Mouse (Mus musculus) telencephalon, adult 2 months (tissue): ENCODE measurements around the gene Olfr56.
"Not testable (repeated sequence)": the region's sequence is repeated elsewhere in the genome, so short reads cannot be mapped to it uniquely, and the experiment has no call there.

Experiments
- DNase-seq: peaks from one replicate; pipeline ENCODE4 v3.0.0-alpha.2; 2011; ENCODE audit warnings: low read depth, low spot score

Gene Olfr56

GRCm38 (mm10) chr11:49051894-49052293 is 73.2 kb downstream of the Olfr56 start:
- DNase-seq = not testable (repeated sequence)

GRCm38 (mm10) chr11:49060061-49060460 is 81.4 kb downstream of the Olfr56 start:
- not testable (repeated sequence) for DNase-seq

GRCm38 (mm10) chr11:49061865-49062264 is 83.2 kb downstream of the Olfr56 start:
- DNase-seq = not testable (repeated sequence)

- not testable (repeated sequence) for DNase-seq
Measured at GRCm38 (mm10) chr11:49063713-49064469, 85.2 kb downstream of the Olfr56 start, which contains the start of gene Tgtp2. Gene Tgtp2, minus strand, starts transcription at chr11:49064206.

GRCm38 (mm10) chr11:49068358-49068757 is 89.7 kb downstream of the Olfr56 start:
- DNase-seq = no peak

- DNase-seq = not testable (repeated sequence)
Measured at GRCm38 (mm10) chr11:49076001-49076757, 97.5 kb downstream of the Olfr56 start, which contains the start of gene Ifi47. Gene Ifi47, plus strand, starts transcription at chr11:49076587.

GRCm38 (mm10) chr11:49077012-49077411 is 98.3 kb downstream of the Olfr56 start:
- no peak for DNase-seq

GRCm38 (mm10) chr11:49078719-49079118 is 100.0 kb downstream of the Olfr56 start:
- DNase-seq = no peak

- no peak for DNase-seq
Measured at GRCm38 (mm10) chr11:49080636-49081035, 101.9 kb downstream of the Olfr56 start.

GRCm38 (mm10) chr11:49081356-49081755 is 102.7 kb downstream of the Olfr56 start:
- no peak for DNase-seq

GRCm38 (mm10) chr11:49081886-49082285 is 103.2 kb downstream of the Olfr56 start:
- no peak for DNase-seq

- peak; percentile 36 for DNase-seq
Measured at GRCm38 (mm10) chr11:49083146-49083545, 104.5 kb downstream of the Olfr56 start.

- no peak for DNase-seq
Measured at GRCm38 (mm10) chr11:49083808-49084207, 105.1 kb downstream of the Olfr56 start.

- DNase-seq = no peak
Measured at GRCm38 (mm10) chr11:49084385-49084784, 105.7 kb downstream of the Olfr56 start.

GRCm38 (mm10) chr11:49084875-49085274 is 106.2 kb downstream of the Olfr56 start:
- no peak for DNase-seq

- DNase-seq = no peak
Measured at GRCm38 (mm10) chr11:49086858-49087361, 108.2 kb downstream of the Olfr56 start.

- DNase-seq = no peak
Measured at GRCm38 (mm10) chr11:49087830-49088616, 109.3 kb downstream of the Olfr56 start.

GRCm38 (mm10) chr11:49088990-49089652 is 110.4 kb downstream of the Olfr56 start:
- no peak for DNase-seq

GRCm38 (mm10) chr11:49089735-49090507 is 111.2 kb downstream of the Olfr56 start:
- no peak for DNase-seq

- DNase-seq = no peak
Measured at GRCm38 (mm10) chr11:49090551-49090950, 111.9 kb downstream of the Olfr56 start.
